Mouse (Mus musculus) MEL (cell line): ENCODE measurements around the gene Acad11.

Source experiments
- BHLHE40 ChIP-seq: IDR thresholded peaks from 2 replicates; pipeline ENCODE4 v1.6.1; 2012; ENCODE audit warnings: low read depth, mild to moderate bottlenecking, inconsistent platforms, low read length, improper control_type of control experiment, borderline replicate concordance
- CHD2 ChIP-seq: IDR thresholded peaks from 2 replicates; pipeline ENCODE4 v1.6.1; 2011; ENCODE audit warnings: low read length, improper control_type of control experiment
- CTCF ChIP-seq, 3 experiments: IDR thresholded peaks in 2 of 3; conservative IDR thresholded peaks in 1 of 3; 2 replicates each; pipeline ENCODE4 v1.5.1; 2011 to 2012; ENCODE audit warnings: low read length in 3 of 3, low read depth in 2 of 3, mild to moderate bottlenecking in 2 of 3, improper control_type of control experiment in 1 of 3, inconsistent platforms in 1 of 3, mixed read lengths in 1 of 3, moderate library complexity in 1 of 3; ENCODE audit not compliant: control insufficient read depth in 1 of 3, insufficient read depth in 1 of 3, poor library complexity in 1 of 3, severe bottlenecking in 1 of 3
- EP300 ChIP-seq, 2 experiments: IDR thresholded peaks; 2 replicates each; pipeline ENCODE4 v1.6.1; 2011; ENCODE audit warnings: improper control_type of control experiment in 2 of 2, low read length in 2 of 2, low read depth in 1 of 2, mild to moderate bottlenecking in 1 of 2
- GABPA ChIP-seq: IDR thresholded peaks from 2 replicates; pipeline ENCODE4 v1.6.1; 2012; ENCODE audit warnings: low read depth, mild to moderate bottlenecking, inconsistent platforms, low read length, improper control_type of control experiment, moderate library complexity
- JUND ChIP-seq: IDR thresholded peaks from 2 replicates; pipeline ENCODE4 v1.6.1; 2011; ENCODE audit warnings: low read depth, mild to moderate bottlenecking, improper control_type of control experiment, low read length
- MEF2A ChIP-seq: IDR thresholded peaks from 2 replicates; pipeline ENCODE4 v1.6.1; 2014; ENCODE audit warnings: low read depth, mild to moderate bottlenecking, inconsistent platforms, low read length, improper control_type of control experiment; ENCODE audit not compliant: poor library complexity, insufficient replicate concordance, severe bottlenecking; ENCODE audit errors: extremely low read depth
- MXI1 ChIP-seq: IDR thresholded peaks from 2 replicates; pipeline ENCODE4 v1.6.1; 2011; ENCODE audit warnings: mild to moderate bottlenecking, low read depth, low read length, improper control_type of control experiment
- MYC ChIP-seq: IDR thresholded peaks from 2 replicates; pipeline ENCODE4 v1.6.1; 2011; ENCODE audit warnings: low read depth, mild to moderate bottlenecking, low read length, improper control_type of control experiment, moderate library complexity
- POLR2A ChIP-seq, 2 experiments: IDR thresholded peaks; 2 replicates each; pipeline ENCODE4 v1.6.1; 2011 to 2012; ENCODE audit warnings: low read length in 2 of 2, mild to moderate bottlenecking in 2 of 2, control low read depth in 1 of 2, improper control_type of control experiment in 1 of 2, low read depth in 1 of 2, moderate library complexity in 1 of 2; ENCODE audit not compliant: control insufficient read depth in 1 of 2, insufficient read depth in 1 of 2, poor library complexity in 1 of 2
- RAD21 ChIP-seq: IDR thresholded peaks from 2 replicates; pipeline ENCODE4 v1.6.1; 2011; ENCODE audit warnings: mild to moderate bottlenecking, low read depth, low read length, improper control_type of control experiment
- TAL1 ChIP-seq: IDR thresholded peaks from 2 replicates; pipeline ENCODE4 v1.6.1; 2012; ENCODE audit warnings: mild to moderate bottlenecking, inconsistent platforms, low read length, moderate library complexity, mixed read lengths
- USF1 ChIP-seq: IDR thresholded peaks from 2 replicates; pipeline ENCODE4 v1.6.1; 2014; ENCODE audit warnings: low read depth, mild to moderate bottlenecking, inconsistent platforms, low read length, improper control_type of control experiment, moderate library complexity
- ZNF384 ChIP-seq: IDR thresholded peaks from 2 replicates; pipeline ENCODE4 v1.6.1; 2012; ENCODE audit warnings: low read depth, mild to moderate bottlenecking, inconsistent platforms, low read length, improper control_type of control experiment

GRCm38 (mm10) chr9:104164194-104164593, 101.0 kb downstream of the Acad11 start:
- no peak for TF ChIP-seq MXI1
- no peak for TF ChIP-seq POLR2A (IDR thresholded peaks at IDR 0.05; ENCODE audit: control insufficient read depth in 1 of 2, insufficient read depth in 1 of 2, low read depth in 1 of 2, low read length in 2 of 2, poor library complexity in 1 of 2)
- TF ChIP-seq RAD21: no peak
- no peak for TF ChIP-seq MEF2A
- no peak for TF ChIP-seq EP300 (IDR thresholded peaks at IDR 0.05; ENCODE audit: low read depth in 1 of 2, low read length in 2 of 2)
- no peak for TF ChIP-seq CHD2
- TF ChIP-seq BHLHE40: no peak
- TF ChIP-seq ZNF384: no peak
- no peak for TF ChIP-seq JUND
- no peak for TF ChIP-seq TAL1
- peak in 1 of 3 experiments; percentile 11; a peak in 1 of 6 replicates for TF ChIP-seq CTCF (IDR thresholded peaks at IDR 0.05 in 2 of 3, conservative IDR thresholded peaks at IDR 0.05 in 1 of 3; ENCODE audit: control insufficient read depth in 1 of 3, insufficient read depth in 1 of 3, low read depth in 2 of 3, low read length in 3 of 3, poor library complexity in 1 of 3, severe bottlenecking in 1 of 3)
- TF ChIP-seq MYC: no peak
- TF ChIP-seq GABPA: no peak
- TF ChIP-seq USF1: no peak
